Mouse (Mus musculus) embryonic facial prominence, embryonic 11.5 days (tissue): ENCODE measurements around the gene Aamp. TPM values are rescaled to one million over a fixed set of nuclear protein-coding genes. Genes with fewer than 3 reads are reported as not detected.

Experiments
- ATAC-seq: fragments of 200-750 bp; cut with Nextera tagmentation; replicated peaks from 2 replicates; pipeline ENCODE4 v1.8.0; 2017; ENCODE audit warnings: low read depth; ENCODE audit not compliant: insufficient number of reproducible peaks, low FRiP score, low TSS enrichment
- DNase-seq: peaks from one replicate; pipeline ENCODE4 v3.0.0-alpha.2; 2015; ENCODE audit warnings: low spot score
- H3K27ac ChIP-seq: fragments of 300-500 bp; sonication (generic); replicated peaks from 2 replicates; pipeline ENCODE4 v1.5.1; 2014; ENCODE audit warnings: mild to moderate bottlenecking, low read depth, low read length, control low read depth
- H3K27me3 ChIP-seq: fragments of 300-500 bp; sonication (generic); 2 replicates; pipeline ENCODE4 v1.6.1; 2014; ENCODE audit warnings: mild to moderate bottlenecking, low read length, moderate library complexity, mixed read lengths; ENCODE audit not compliant: control insufficient read depth, insufficient read depth
- H3K36me3 ChIP-seq: fragments of 300-500 bp; sonication (generic); replicated peaks from 2 replicates; pipeline ENCODE4 v1.6.1; 2014; ENCODE audit warnings: low read depth, mild to moderate bottlenecking, low read length, moderate library complexity, mixed read lengths; ENCODE audit not compliant: control insufficient read depth, insufficient read depth
- H3K4me1 ChIP-seq: fragments of 300-500 bp; sonication (generic); 2 replicates; pipeline ENCODE4 v1.6.1; 2014; ENCODE audit warnings: low read length, mixed read lengths; ENCODE audit not compliant: control insufficient read depth, insufficient read depth
- H3K4me2 ChIP-seq: fragments of 300-500 bp; sonication (generic); 2 replicates; pipeline ENCODE4 v1.6.1; 2014; ENCODE audit warnings: low read depth, mild to moderate bottlenecking, control low read depth, low read length, moderate library complexity
- H3K4me3 ChIP-seq: fragments of 300-500 bp; sonication (generic); 2 replicates; pipeline ENCODE4 v1.5.1; 2014; ENCODE audit warnings: low read depth, low read length, control low read depth
- H3K9ac ChIP-seq: fragments of 300-500 bp; sonication (generic); replicated peaks from 2 replicates; pipeline ENCODE4 v1.6.1; 2014; ENCODE audit warnings: mild to moderate bottlenecking, control low read depth, low read length
- H3K9me3 ChIP-seq: fragments of 300-500 bp; sonication (generic); replicated peaks from 2 replicates; pipeline ENCODE4 v1.6.1; 2016; ENCODE audit warnings: mild to moderate bottlenecking, low read length, inconsistent platforms, mixed read lengths; ENCODE audit not compliant: control insufficient read depth
- WGBS: fragments of 180-500 bp; shearing (Covaris S2); extraction: QIAGEN DNeasy Blood & Tissue Kit; methylation state at CpG from one replicate; pipeline ENCODE4 v1.1.7; 2014; 5-methylcytosine and 5-hydroxymethylcytosine counted together
- polyA plus RNA-seq: library from polyadenylated mRNA; unstranded; fragments of >200 nt; fragmentation: Nextera tagmentation; extraction: Ambion mirVana; gene quantifications from 2 replicates; pipeline ENCODE4 v1.2.1, GENCODE M21; 2014

Gene Aamp
- polyA plus RNA-seq, 1 experiment from 2014 or later = 179 TPM

GRCm38 (mm10) chr1:74283686-74284463 lies 663 bp downstream of the Aamp start:
- Histone ChIP-seq H3K27me3 (no peaks in the 10 kb centered on the region), H3K4me1 (peaks cover 3% of the 10 kb centered on the region; the same call in 1 of the 2 replicates), H3K9me3 (no peaks in the 10 kb centered on the region), H3K4me3 (peak overlapping the region; percentile 72), H3K4me2 (peak overlapping the region; percentile 67), H3K9ac (peak overlapping the region; percentile 76), H3K36me3 (peaks cover 15% of the 10 kb centered on the region), H3K27ac (no peak overlapping the region)
- WGBS = 13% methylated on average over 15 of the region's 15 CpGs
- DNase-seq = peak; percentile 63
- peak; percentile 27 for ATAC-seq

- DNase-seq (no peak), ATAC-seq (no peak)
- Histone ChIP-seq H3K4me2 (no peak overlapping the region), H3K4me3 (no peak overlapping the region), H3K27ac (no peak overlapping the region), H3K9ac (no peak overlapping the region), H3K27me3 (no peaks in the 10 kb centered on the region), H3K4me1 (peaks cover 3% of the 10 kb centered on the region; the same call in 1 of the 2 replicates), H3K9me3 (no peaks in the 10 kb centered on the region), H3K36me3 (peaks cover 15% of the 10 kb centered on the region)
- WGBS = 86% methylated on average over 10 of the region's 10 CpGs
These were observed 1.5 kb downstream of the Aamp start for GRCm38 (mm10) chr1:74282896-74283625.

DNA sequence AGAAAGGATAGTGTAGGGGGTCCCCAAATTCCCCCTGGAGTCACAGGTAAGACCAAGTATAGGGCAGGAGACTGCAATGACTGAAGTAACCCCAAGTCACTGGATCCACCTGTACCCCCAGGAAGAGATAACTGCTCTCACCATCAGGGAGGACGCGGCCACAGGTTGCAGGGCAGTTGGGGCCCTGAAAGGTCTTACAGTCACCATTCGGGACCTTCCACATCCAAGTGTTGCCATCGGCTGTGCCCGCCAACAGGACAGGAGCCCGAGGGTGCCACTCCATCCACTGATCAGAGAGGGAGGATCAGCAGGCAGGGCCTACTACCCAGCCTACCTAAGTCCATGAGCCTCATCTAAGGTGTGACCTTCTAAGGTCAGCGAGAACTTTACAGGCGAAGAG lies 2.7 kb downstream of the Aamp start:
- H3K4me1 ChIP-seq = peaks cover 3% of the 10 kb centered on the region; the same call in 1 of the 2 replicates
- ATAC-seq = no peak
- 98% methylated on average over 8 of the region's 8 CpGs for WGBS
- no peak overlapping the region for H3K27ac ChIP-seq
- H3K9ac ChIP-seq = no peak overlapping the region
- no peaks in the 10 kb centered on the region for H3K27me3 ChIP-seq
- H3K4me3 ChIP-seq = no peak overlapping the region
- H3K4me2 ChIP-seq = no peak overlapping the region
- no peaks in the 10 kb centered on the region for H3K9me3 ChIP-seq
- DNase-seq = no peak
- H3K36me3 ChIP-seq = peaks cover 15% of the 10 kb centered on the region

DNA sequence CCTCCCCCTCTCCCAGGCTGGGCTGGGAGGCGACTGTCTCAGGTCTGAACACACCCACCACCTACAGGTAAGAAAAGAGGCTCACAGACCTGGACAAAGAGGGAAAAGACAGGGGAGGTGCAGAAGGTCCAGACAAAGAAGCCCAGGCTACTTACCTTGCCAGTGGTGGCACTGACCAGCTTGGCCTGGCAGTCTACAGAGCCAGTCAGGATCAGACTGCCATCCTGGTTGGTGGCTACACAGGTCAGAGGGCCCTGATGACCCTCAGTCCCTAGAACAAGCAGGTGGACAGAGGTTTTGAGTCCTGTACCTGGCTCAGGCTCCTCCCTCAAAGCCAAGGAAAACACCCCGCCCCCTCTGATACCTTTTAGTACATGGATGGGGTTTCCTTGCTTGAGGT lies 3.2 kb downstream of the Aamp start:
- WGBS = 96% methylated on average over 2 of the region's 2 CpGs
- H3K36me3 ChIP-seq = peaks cover 15% of the 10 kb centered on the region
- no peak for ATAC-seq
- H3K4me1 ChIP-seq = peaks cover 3% of the 10 kb centered on the region; the same call in 1 of the 2 replicates
- H3K27ac ChIP-seq = no peak overlapping the region
- DNase-seq = no peak
- H3K27me3 ChIP-seq = no peaks in the 10 kb centered on the region
- no peak overlapping the region for H3K4me3 ChIP-seq
- H3K4me2 ChIP-seq = no peak overlapping the region
- no peak overlapping the region for H3K9ac ChIP-seq
- no peaks in the 10 kb centered on the region for H3K9me3 ChIP-seq

DNA sequence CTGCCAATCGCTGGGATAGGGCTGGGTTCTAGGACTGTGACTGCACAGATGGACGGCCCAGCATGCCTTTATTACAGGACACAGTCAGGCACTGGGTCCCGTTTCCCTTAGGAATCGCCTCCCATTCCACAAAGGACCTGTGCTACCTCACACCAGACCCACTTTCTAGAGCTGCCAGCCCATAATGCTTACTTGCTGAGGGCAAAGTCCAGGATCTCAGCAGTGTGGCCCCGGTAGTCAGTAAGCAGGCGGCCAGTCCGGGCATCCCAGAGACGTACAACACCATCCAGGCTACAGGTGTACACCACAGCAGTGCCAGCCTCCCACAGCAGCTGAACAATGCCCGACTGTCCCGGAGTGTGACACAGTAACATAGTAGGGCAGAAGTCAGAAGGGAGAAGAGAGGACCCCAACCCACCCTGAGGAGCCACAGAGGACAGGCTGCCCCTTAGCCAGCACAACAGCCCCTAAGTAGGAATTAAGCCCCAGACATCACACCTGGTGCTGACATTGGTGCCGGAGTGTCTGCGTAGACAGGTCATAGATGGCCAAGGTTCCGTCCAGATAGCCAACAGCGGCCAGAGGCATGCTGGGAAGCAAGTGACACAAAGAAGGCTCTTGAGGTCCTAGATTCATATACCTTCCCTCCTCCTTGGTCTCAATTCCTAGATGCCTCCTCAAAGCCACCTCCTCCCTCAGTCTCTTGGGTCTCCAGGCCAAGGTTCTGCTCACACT lies 3.8 kb downstream of the Aamp start:
- Histone ChIP-seq H3K9me3 (no peaks in the 10 kb centered on the region), H3K4me2 (no peak overlapping the region), H3K27ac (no peak overlapping the region), H3K4me3 (no peak overlapping the region), H3K36me3 (peaks cover 15% of the 10 kb centered on the region), H3K9ac (no peak overlapping the region), H3K27me3 (no peaks in the 10 kb centered on the region), H3K4me1 (peaks cover 3% of the 10 kb centered on the region; the same call in 1 of the 2 replicates)
- WGBS = 90% methylated on average over 14 of the region's 14 CpGs
- ATAC-seq = no peak
- no peak for DNase-seq

DNA sequence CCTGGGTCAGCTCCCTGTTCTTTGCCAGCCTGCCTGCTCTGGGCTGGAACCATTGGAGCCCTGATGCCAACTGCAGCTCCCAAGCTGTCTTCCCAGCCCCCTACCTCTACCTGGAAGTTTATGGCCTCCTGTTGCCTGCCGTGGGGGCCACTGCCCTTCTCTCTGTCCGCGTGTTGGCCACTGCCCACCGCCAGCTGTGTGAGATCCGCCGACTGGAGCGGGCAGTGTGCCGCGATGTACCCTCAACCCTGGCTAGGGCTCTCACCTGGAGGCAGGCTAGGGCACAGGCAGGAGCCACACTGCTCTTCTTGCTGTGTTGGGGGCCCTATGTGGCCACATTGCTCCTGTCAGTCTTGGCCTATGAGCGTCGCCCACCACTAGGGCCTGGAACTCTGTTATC lies 5.5 kb downstream of the Aamp start:
- Histone ChIP-seq H3K27me3 (no peaks in the 10 kb centered on the region), H3K27ac (no peak overlapping the region), H3K4me3 (no peak overlapping the region), H3K4me2 (no peak overlapping the region), H3K36me3 (peaks cover 15% of the 10 kb centered on the region), H3K9ac (no peak overlapping the region), H3K9me3 (no peaks in the 10 kb centered on the region), H3K4me1 (no peaks in the 10 kb centered on the region; the same call in 1 of the 2 replicates)
- DNase-seq (no peak), ATAC-seq (no peak)
- WGBS = 88% methylated on average over 11 of the region's 11 CpGs

DNA sequence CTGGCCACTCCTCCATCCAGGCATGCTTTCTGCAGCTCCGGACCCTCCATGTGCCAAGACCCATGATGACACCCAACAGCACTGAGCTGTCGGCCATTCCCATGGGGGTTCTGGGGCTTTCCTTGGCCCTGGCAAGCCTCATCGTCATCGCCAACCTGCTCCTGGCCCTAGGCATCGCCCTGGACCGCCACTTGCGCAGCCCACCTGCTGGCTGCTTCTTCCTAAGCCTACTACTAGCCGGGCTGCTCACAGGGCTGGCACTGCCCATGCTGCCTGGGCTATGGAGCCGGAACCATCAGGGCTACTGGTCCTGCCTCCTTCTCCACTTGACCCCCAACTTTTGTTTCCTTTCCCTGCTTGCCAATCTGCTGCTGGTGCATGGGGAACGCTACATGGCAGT lies 6.0 kb downstream of the Aamp start, which contains the start of gene Gpbar1:
Gene Gpbar1 (plus strand): TSS at position 13 of the 400 bp plus-strand sequence.
- H3K9ac ChIP-seq = no peak within 1 kb of the TSS
- 90% methylated on average over 10 of the region's 10 CpGs for WGBS
- no peaks in the 10 kb centered on the region; the same call in 1 of the 2 replicates for H3K4me1 ChIP-seq
- no peak within 1 kb of the TSS for H3K4me3 ChIP-seq
- peaks cover 15% of the 10 kb centered on the region for H3K36me3 ChIP-seq
- H3K9me3 ChIP-seq = no peaks in the 10 kb centered on the region
- no peaks in the 10 kb centered on the region for H3K27me3 ChIP-seq
- H3K4me2 ChIP-seq = no peak within 1 kb of the TSS
- ATAC-seq (no peak), DNase-seq (no peak)
- H3K27ac ChIP-seq = no peak within 1 kb of the TSS
